Mouse (Mus musculus) common myeloid progenitor, adult 5-6 weeks (primary cell): Measurements from ENCODE around the gene Tspan33. TPM values are rescaled to one million over a fixed set of nuclear protein-coding genes. Genes with fewer than 3 reads are reported as not detected.
A peak's percentile ranks its signal among the peaks of the same experiment; 100 is the strongest.

Experiments used
- ATAC-seq: replicated peaks from 2 replicates; pipeline ENCODE4 v1.8.0; 2016; ENCODE audit warnings: low read depth, mild to moderate bottlenecking, moderate TSS enrichment, inconsistent platforms; ENCODE audit not compliant: poor library complexity, severe bottlenecking
- total RNA-seq: library from RNA; stranded (forward); fragments of 200-1000, 187-1606 nt; gene quantifications from 2 replicates; pipeline ENCODE4 v1.2.3, GENCODE M21; 2017

Gene Tspan33
- total RNA-seq, 1 experiment from 2014 or later = 22.1 TPM

GRCm38 (mm10) chr6:29697139-29697538, 3.1 kb downstream of the Tspan33 start:
- ATAC-seq = no peak

GRCm38 (mm10) chr6:29697548-29697947, 3.5 kb downstream of the Tspan33 start:
- ATAC-seq = no peak; the same call in 1 of the 2 replicates

- ATAC-seq = peak; percentile 12; the same call in 1 of the 2 replicates
Observed at GRCm38 (mm10) chr6:29699085-29699745, 5.2 kb downstream of the Tspan33 start.

- peak; percentile 80 for ATAC-seq
Observed at GRCm38 (mm10) chr6:29701051-29701450, 7.0 kb downstream of the Tspan33 start.

- ATAC-seq = peak; percentile 38
Observed at GRCm38 (mm10) chr6:29702126-29702525, 8.1 kb downstream of the Tspan33 start.

GRCm38 (mm10) chr6:29704143-29704542, 10.1 kb downstream of the Tspan33 start:
- no peak for ATAC-seq

GRCm38 (mm10) chr6:29707902-29708301, 13.9 kb downstream of the Tspan33 start:
- no peak for ATAC-seq

- ATAC-seq = no peak
Observed at GRCm38 (mm10) chr6:29711318-29711717, 17.3 kb downstream of the Tspan33 start.

- peak; percentile 83 for ATAC-seq
Observed at GRCm38 (mm10) chr6:29712011-29712584, 18.1 kb downstream of the Tspan33 start.

GRCm38 (mm10) chr6:29716624-29717365, 22.8 kb downstream of the Tspan33 start:
- no peak for ATAC-seq

GRCm38 (mm10) chr6:29717541-29717940, 23.5 kb downstream of the Tspan33 start:
- no peak for ATAC-seq

GRCm38 (mm10) chr6:29717952-29718521, 24.0 kb downstream of the Tspan33 start:
- no peak for ATAC-seq

GRCm38 (mm10) chr6:29718894-29719329, 24.9 kb downstream of the Tspan33 start:
- peak; percentile 73 for ATAC-seq

GRCm38 (mm10) chr6:29721890-29722289, 27.9 kb downstream of the Tspan33 start:
- ATAC-seq = no peak

- ATAC-seq = no peak
Observed at GRCm38 (mm10) chr6:29726576-29727200, 32.7 kb downstream of the Tspan33 start.

- no peak for ATAC-seq
Observed at GRCm38 (mm10) chr6:29728035-29728434, 34.0 kb downstream of the Tspan33 start.

GRCm38 (mm10) chr6:29729491-29729890, 35.5 kb downstream of the Tspan33 start:
- ATAC-seq = peak; percentile 58; the same call in 1 of the 2 replicates

GRCm38 (mm10) chr6:29735336-29735688, 41.3 kb downstream of the Tspan33 start, which contains the start of gene Smo:
Gene Smo (plus strand): TSS chr6:29735503.
- peak; percentile 70 for ATAC-seq

GRCm38 (mm10) chr6:29735689-29736451, 41.8 kb downstream of the Tspan33 start:
- peak; percentile 77 for ATAC-seq
